Mouse (Mus musculus) CD4-positive helper T cell, adult 2 months (primary cell): ENCODE measurements around the gene Ntf3.

ENCODE experiments used
- DNase-seq: peaks from one replicate; pipeline ENCODE4 v3.0.0-alpha.2; 2012; ENCODE audit warnings: low read depth, missing footprints, low spot score

Gene Ntf3

DNA sequence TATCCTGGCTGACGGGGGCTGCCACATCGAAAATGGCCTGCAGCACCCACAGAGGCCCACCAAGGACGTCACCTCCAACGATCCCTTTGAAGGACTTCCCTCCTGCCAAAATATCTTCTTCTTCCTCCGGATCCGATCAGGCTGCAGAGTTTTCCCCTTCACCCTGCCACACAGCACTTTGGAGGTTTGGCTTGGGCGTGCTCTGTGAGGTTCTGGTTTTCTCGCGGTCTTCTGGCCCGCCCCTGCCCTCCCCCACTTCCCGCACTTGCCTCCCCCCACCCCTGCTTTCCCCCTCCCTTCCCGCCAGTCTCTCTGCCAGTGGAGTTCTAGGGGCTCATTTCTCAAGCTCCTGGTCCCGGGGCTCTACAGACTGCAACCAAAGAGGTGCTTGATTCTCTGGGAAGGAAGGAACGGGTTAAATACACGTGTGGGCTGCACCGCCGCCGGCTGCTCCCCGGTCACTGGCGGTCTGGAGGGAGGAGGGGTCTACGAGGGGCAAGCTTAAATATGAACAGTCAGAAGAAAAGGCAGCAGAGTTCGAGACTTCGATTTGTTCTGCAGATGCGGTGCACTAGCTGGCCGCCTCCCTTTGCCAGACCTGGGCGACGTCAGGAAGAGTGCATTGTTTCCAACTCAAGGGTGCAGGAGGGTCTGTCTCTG, at the start of gene Ntf3:
Gene Ntf3 (minus strand): TSS at position 363 of the 660 bp plus-strand sequence.
- DNase-seq = no peak

- no peak for DNase-seq
Measured at GRCm38 (mm10) chr6:126213330-126213729, 46.6 kb upstream of the Ntf3 start.

DNA sequence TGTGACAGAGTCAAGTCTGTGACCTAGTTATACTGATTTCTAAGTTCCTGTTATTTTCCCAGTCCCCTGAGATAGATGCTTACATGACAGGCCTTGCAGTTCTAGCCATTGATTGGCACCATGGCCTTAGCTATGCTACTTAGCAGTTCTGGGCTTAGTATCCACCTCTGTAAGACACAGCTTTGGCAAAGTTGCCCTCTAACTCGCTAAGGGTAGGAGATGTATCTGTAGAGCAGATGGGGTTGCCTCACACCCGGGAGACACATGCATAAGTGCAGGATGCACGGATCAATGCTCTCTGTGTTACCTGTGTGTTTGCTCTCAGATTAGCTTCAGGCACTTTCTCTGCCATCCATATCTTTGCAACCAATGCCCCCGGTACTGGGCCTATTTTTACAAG, 36.7 kb upstream of the Ntf3 start:
- no peak for DNase-seq

DNA sequence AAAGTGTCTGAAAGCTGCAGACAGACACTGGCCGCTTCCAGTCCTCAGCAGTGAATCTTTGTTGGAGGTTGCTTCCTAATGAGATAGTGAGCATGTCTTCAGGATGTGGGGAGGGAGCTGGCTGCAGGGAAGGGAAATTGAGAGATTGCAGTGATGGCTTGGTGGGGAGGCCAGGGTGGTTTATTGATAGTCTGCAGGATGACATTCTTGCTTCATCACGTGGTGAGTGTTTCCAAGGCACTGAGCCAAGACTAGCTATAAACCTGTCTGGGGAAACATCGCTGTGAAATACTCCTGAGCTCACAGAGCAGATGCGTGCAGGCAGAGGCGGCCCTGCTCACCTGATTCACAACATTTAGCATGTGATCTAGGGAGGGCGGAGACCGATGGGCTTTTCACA, 36.2 kb upstream of the Ntf3 start:
- DNase-seq = no peak

DNA sequence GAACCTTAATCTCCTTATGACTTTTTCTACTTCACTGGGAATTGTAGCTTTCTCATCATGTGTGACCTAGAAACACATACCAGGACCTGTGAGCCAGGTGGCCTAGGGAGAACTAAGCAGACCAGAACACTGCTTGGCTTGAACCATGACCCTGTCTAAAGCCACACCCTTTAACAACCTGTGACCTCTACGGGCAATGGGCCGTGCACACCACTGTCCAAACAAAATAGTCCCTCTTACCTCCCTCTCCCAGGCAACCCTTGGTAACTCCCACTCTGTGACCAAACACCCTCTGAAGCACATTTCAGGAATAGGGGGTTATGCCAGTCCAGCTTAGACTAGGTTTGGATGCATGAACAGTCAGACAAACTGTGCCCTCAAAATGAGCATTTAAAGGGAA, 35.0 kb upstream of the Ntf3 start:
- no peak for DNase-seq

DNA sequence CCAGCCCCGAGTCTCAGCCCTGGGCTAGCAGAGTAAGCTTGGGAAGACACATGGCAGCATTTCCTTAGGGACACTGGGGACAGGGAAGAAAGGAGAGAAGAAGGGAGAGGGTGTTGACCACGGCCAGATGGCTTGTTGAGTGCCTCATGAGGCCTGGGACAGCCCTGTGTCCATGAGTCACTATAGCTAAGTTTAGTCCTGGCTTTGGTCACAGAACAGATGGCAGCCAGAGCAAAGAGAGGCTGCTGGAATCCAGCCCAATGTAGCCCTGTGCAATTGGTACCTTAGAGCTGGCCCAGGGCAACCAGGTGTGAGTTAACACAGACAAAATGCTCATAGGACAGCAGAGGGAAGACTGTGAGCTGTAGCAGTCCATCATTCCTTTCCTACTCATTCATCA, 33.2 kb upstream of the Ntf3 start:
- DNase-seq = no peak

DNA sequence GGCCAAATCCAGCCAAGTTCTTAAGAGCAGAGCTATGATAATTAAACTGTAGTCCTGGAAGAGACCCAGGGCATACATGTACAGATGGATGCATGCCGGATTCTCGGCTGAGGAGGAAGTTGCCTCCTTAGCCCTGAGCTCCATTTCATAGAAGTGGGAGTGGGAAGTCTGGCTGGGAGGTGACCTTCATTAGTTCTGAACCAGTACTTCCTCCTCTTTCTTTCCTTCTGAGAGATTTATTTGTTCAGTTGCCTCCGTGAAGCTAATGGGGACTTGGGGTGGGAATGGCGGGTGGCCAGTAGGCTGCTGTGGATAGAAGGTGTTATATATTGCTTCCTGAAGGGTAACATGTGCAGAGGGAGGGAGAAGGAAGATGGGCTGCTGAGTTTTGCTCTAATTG, 28.1 kb upstream of the Ntf3 start:
- DNase-seq = no peak

DNA sequence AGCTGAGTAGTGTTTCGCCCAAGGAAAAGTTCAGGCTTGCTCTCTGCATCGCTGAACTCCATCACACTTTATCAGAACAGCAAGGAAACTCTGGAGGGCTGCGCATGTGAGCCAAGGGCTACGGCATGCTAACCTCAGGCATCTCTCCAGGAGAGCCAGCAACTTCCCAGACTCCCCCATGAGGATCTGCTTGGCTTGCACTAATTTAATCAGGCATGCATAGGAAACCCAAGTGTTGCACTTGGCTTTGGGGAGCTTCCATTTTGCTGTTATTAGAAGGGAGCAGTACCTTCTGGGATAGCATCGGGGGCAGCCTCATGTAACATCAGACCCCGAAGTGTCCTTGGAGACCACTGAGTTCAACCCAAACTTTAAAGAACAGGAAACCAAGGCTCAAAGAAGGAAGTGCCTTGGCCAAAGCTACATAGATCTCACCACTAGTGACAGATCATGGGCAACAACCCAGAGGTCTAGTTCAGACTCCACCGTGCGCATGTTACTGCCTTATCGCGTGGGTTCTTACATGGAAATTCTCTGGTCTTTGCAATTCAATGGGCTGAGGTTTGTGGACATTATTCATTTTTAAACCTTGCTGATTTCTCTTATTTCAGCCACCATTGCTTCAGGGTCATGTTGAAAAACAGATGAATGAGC, 23.6 kb upstream of the Ntf3 start:
- DNase-seq = no peak

- DNase-seq = no peak
Measured at GRCm38 (mm10) chr6:126187400-126187799, 20.7 kb upstream of the Ntf3 start.

DNA sequence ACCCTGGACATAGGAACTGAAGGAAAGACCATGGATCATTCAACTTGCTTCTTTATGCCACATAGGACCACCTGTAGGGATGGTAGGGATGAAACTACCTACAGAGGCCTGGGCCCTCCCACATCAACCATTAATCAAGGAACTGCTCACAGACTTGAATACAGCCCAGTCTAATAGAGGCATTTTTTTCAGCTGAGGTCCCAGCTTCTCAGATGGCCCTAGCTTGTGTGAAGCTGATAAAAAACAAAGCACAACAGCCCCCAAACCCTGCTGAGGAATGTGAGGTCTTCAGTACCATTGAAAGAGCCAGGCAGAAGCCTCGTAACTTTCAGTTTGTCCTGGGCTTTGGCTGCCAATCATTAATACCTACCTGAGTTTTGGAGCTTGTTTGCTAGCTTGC, 19.4 kb upstream of the Ntf3 start:
- DNase-seq = no peak

DNA sequence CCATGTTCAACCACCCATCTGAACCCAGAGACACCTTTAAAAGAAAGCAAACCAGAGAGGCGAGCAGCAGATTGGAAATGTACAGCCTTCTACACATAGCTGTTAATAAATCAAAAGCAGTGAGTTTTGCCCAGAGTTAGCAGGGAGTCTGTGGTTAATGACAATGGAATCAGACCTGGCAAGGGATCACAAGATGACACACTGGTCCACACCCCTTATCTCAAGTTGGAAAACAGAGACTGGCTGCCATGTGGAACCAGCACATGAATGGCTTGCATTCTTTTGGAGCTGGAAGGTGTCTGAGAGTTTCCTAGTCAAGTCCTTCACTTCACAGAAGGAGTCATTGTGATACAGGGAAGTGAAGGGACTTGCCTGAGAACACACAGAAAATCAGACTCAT, 5.4 kb upstream of the Ntf3 start:
- DNase-seq = no peak

DNA sequence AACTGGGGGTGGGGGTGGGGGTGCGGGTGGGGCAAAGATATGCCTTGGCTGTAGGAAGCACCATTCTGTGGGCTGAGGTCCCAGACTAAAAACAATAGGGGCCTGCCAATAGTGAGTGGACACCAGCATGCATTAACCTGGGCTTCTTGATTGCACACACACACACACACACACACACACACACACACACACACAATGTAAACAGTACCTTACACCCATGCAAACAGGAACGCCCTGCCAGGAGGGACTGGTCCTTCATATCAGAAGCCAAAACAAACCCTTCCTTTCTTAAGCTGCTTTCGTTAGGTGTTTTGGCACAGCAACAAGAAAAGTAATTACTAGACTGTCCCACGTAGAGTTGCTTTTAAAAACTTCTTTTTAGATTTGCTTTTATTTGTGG, 4.1 kb upstream of the Ntf3 start:
- DNase-seq = no peak

GRCm38 (mm10) chr6:126167731-126168130, 1.0 kb upstream of the Ntf3 start:
- no peak for DNase-seq

DNA sequence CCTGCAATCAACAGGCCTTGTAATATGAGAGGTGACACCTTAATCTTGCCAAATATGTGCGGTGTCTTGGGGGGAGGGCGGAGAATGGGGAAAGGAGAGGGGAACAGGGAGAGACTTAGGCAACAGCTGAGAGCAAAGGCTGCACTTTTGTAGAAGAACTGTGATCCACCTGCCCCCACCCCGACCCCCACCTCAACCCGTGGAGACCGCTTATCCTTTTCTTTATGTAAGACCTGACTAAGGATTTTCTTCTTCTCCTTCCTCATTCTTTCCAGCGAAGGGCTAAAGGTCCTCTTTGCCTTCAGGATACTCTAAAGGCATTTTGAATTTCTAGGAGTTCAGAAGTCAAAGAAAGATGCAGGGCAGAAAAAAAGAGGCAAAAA, 489 bp upstream of the Ntf3 start:
- no peak for DNase-seq

DNA sequence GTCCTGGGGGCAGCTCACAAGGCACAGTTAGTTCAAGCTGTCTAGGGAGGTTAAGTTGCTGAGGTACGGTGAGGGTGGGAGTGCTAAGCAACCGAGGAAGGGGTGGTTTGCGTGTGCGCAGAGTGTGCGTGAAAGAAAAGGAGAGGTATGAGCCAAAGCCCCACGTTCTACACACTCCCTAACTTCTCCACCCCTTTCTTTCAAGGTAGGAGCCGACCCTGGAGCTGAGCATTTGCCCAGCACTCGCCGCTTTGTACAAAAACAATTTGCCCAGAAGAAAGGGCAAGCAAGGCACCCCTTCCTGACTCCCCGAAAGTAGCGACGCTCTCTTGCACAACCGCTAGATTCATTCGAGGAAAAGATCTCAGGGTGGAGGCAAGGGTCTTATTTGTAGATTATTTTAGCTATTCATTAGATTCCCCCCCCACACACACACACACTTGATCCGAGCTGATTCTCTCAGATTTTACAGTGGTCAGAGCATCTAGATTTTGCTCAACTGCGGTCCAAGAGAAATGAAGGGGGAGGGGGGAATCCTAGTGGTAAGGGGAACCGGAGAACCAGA, 1.0 kb downstream of the Ntf3 start:
- DNase-seq = no peak

DNA sequence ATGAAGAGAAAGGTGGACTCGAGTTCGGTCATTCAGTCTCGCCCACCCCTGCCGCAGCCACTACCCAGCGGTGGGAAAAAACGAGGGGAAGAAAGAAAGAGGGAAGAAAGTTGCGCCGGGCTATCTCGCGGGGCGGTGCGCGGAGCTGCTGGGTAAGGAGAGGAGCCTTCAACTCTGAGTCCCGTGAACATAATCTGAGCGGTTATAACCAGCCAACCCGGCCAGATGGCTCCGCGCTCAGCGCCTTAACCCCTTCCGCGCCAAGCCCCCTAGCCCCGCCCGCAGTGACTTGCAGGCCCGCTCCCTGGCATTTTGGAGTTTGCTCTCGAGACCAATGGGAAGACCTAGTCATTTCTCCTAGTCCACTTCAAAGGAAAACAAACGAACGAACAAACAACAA, 1.9 kb downstream of the Ntf3 start:
- no peak for DNase-seq

DNA sequence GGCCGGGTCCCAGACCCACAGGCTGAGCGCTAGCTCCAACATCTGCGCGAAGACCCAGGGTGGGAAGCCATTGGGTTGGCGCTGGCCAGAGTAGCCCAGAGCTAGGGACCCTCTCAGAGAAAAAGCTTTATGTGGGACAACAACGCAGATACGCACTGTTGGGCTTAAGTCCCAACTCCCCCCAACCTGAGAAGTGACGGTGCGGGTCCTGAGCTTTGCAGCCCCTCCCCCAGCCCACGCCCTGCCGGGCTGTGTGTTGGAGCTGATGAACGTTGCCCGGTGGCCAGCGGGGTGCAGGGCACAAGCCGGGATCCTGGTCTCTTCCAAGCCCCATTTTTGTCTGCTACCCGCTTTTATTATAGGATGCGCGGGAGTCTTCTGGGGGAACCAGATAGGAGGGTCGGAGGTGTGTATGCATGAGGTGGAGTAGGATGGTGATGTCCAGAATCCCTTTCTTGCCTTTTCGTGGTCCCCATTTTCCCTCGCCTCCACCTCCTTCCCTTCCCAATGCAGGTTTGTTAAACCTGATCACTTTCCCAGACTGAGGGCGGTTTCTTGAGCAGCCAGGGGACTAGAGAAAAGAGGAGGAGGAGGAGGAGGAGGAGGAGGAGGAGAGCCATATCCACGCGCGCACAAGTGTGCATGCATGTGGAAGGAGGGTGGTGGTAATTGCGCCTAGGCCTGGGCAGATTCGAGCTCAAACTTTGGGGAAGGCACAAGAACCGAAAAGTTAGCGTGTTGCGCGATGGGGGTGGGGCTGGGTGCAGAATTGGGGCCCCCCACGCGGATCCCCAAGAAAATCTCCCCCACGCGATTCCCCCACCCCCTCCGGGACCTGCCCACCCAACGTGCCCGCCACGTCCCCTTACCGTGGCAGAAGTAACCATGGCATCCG, 2.6 kb downstream of the Ntf3 start:
- no peak for DNase-seq

DNA sequence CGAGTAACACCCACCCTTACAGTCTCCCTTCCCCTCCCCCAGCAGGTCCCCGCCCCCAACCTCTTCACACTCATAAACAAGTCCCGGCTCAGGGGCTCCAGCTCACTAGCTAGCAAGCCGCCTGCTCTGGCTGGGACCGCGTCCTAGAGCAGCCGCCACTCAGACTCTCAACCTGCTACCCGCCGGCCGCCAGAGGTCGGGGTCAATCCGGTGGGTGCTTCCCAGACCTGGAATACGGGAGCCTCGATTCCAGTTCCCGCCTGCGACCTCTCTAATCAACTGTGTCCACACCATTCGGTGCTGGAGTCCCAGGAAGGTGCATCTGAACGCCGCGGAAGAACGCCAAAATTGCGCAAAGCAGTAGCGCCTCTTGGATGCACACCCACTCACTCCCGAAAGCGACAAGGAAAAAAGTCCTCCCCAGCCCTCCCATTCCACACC, 3.5 kb downstream of the Ntf3 start:
- no peak for DNase-seq

GRCm38 (mm10) chr6:126162351-126162758, 4.4 kb downstream of the Ntf3 start:
- no peak for DNase-seq

DNA sequence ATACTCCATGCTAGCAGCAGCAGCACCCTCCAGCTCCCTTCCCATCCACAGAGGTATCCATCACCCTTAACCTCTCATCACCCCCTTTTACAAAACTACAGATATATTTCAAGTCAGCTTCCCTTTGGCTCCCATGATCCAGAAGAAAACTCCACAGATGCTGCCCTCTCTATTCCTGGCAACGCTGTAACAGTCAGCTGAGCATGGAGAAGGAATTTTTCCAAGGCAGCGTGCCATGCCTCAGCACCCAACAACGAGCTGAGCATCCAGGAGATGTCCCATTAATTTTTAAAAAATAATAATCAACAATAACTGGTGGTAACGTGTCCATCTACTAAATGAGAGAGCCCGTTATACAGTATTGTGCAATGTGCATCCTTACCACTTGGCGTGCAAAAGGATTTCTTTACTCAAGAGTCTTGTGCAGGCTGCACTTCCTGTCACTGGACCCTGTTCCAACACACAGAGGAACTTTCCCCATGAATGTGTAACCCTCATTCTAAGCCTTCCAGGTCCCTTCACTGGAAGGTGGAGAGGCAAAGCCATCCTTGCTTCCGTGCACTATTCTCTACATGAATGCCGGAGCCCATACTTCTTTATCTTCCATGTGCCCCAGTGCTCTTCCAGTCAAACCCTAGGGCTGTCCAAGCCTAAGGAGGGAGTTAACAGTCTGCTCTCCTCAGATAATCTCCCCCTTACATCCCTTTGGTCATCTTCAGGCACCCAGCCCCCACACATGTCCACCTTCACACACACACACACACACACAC, 5.0 kb downstream of the Ntf3 start:
- DNase-seq = no peak

DNA sequence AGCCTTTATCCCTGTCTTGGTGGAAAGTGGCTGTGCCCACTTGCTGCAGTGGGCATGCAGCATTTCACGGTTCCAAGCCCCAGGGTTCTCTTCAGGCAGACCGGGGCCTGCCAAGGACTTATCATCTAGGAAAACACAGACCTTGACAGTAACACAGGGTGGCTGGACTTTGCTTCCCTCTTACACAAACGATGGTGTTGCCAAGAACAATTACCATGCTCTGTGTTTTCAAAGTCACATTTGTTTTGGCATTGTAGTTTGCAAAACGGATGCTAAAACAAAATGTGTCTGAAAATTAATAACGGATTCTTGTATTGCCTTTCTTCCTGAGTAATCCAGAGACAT, 6.7 kb downstream of the Ntf3 start:
- DNase-seq = no peak
